Mouse (Mus musculus): ENCODE data around the gene Ugt1a6a.
"Not testable (repeated sequence)": the region's sequence is repeated elsewhere in the genome, so short reads cannot be mapped to it uniquely, and the experiment has no call there.

DNA sequence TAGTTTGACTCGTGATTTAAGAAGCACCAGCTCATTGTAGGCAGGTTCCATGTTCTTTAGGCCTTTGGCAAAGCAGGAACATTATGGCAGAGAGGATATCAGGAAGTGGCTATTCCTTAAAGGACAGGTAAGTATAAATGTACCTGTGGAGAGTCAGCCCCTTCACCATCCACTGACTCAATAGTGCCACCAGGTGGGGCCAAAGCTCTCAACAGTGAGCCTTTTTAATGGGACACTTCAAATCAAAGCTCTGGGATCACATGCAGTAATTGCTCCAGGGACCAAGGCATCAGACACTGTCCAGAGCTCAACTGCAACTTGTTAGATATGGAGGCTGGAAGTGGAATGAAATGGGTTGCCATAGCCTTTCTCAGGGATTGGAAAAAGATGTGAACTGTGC, 13.1 kb upstream of the Ugt1a6a start:
- not testable (repeated sequence) for TF ChIP-seq POLR2A, CTCF (IDR thresholded peaks at IDR 0.05; ENCODE audit: insufficient read depth, low read depth, low read length)

All from olfactory bulb, adult 2 months (tissue).